Mouse (Mus musculus) cortical plate, adult 2 months (tissue): Measurements from ENCODE around the gene Kcnb1.
A peak's percentile ranks its signal among the peaks of the same experiment; 100 is the strongest.

Source experiments
- CTCF ChIP-seq: fragments of 200-500 bp; IDR thresholded peaks from 2 replicates; pipeline ENCODE4 v1.5.1; 2011; ENCODE audit warnings: mild to moderate bottlenecking, control low read depth, low read length; ENCODE audit not compliant: insufficient read depth; ENCODE audit errors: extremely low read depth
- POLR2A ChIP-seq: fragments of 200-500 bp; IDR thresholded peaks from 2 replicates; pipeline ENCODE4 v1.6.1; 2011; ENCODE audit warnings: mild to moderate bottlenecking, low read length, control low read depth; ENCODE audit not compliant: insufficient read depth; ENCODE audit errors: extremely low read depth

DNA sequence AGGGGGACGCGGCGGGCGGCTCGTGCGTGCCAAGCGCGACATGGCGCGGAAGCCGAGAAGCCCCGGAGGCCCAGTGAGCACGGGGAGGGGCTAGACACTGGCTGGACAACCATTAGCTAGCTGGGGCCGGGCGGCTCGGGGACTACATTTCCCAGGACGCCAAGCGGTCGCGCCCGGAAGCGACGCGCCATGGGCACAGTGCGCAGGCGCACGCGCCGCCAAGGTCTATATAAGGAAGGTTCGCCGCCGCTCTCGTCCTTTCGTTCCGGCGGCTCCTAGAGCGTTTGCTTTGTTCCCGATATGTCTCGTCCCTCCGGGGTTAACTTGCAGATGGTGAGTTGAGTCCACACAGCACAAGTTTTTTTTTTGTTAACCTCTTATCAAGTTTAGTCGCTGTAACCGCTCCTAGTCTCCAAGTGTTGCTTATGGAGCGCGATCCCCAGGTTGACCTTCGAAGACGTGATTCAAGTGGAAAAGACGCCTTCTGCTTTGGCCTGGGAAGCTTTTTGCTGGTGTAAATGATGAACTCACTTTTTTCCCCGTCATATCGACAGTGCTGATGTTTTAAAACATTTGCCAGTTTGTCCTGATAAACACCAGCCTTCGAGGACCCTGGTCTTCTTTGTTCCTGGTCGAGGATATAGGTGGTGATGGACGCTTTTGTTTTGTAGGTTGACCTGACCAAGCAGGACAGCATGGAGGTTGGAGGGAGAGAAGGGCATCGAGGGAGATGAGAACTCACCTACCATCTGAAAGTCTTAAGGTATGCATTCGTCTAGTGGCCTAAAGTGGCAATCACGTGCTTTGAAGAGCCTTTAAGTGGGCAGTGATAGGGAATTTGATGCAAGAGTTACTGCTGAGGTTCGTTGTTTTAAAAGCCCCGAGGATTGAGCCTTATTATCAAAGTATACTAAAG lies 126.7 kb downstream of the Kcnb1 start, which contains the start of gene Znfx1:
- TF ChIP-seq CTCF (no peak), POLR2A (peak; percentile 100)
